Mouse (Mus musculus) myocyte (in vitro differentiated cells): ENCODE data around the gene Camta1.

Experiments
- MYOD1 ChIP-seq, 3 experiments: IDR thresholded peaks; one replicate each; pipeline ENCODE4 v1.6.1; 2011; ENCODE audit warnings: control low read depth in 2 of 3, low read depth in 2 of 3, mild to moderate bottlenecking in 2 of 3, moderate library complexity in 1 of 3; ENCODE audit not compliant: insufficient read length in 2 of 3, control insufficient read depth in 1 of 3
- POLR2A ChIP-seq: IDR thresholded peaks from one replicate; pipeline ENCODE4 v1.6.1; 2011; ENCODE audit warnings: low read depth, mild to moderate bottlenecking, control low read depth, moderate library complexity; ENCODE audit not compliant: insufficient read length

DNA sequence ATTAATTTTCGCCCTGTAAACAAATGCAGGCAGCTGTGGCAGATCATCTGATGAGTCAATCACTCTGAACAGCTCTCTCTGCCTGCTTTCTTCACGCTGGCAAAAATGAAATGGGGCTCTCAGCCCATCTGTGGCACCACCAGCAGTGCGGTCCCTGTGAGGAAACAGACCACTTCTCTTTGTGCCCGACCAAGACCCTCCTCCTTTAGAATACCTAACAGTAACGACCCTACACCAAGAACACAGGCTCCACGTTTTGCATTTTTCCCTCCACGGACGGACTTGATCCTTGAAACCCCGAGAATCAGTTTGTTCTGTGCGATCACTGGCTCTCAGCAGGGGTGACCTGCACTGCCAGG, 322.5 kb downstream of the Camta1 start:
- TF ChIP-seq POLR2A (no peak), MYOD1 (IDR thresholded peaks at IDR 0.05; ENCODE audit: control insufficient read depth in 1 of 3, insufficient read length in 2 of 3, low read depth in 2 of 3) (no peak)
